Mouse (Mus musculus) retina, adult 2 months (tissue): ENCODE measurements around the gene Rfx3.

Source experiments
- DNase-seq: peaks from one replicate; pipeline ENCODE4 v3.0.0-alpha.2; 2012; ENCODE audit warnings: low read depth, low spot score

Gene Rfx3

DNA sequence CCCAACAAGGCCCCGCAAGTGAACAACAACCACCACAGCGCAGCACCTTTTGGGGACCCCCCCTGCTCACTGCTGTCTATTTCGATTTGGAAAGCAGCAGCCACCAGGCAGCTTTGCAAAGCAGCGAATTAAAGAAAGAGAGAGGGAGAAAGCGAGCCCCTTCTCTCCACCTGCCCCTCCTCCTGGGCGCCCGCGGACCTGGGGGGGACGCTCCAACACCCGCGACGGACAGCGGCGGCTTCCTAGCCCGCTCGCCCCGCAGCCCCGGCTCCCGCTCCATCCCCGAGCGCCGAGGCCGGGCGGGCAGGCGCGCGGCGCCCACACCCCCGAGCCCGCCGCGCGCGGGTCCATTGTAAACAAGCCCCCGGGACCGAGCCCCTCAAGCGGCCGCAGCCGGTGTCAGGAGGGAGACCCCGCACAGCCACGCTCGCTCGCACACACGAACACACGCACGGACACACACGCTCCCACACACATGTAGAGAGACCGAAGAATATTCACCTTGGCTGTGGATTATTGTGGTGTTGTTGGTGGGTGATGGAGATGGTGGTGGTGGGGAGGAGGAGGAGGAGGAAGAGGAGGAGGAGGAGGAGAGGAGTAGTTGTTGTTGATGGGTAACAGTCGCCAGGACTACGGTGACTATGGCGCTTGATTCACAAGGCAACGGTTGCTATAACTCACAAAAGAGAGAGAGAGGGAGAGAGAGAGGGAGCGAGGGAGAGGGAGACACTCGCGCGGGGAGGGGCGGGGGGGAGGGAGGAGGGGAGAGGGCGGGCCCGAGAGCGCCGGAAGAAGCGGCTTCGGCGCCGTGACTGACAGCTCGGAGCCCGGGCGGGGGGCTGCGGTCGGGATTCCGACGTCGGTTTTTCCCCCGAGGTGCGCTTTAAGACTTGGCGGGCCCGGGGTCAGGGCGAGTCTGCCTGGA, at the start of gene Rfx3:
TSS of gene Rfx3 (minus strand) at position 696 of the 925 bp plus-strand sequence.
- peak; percentile 72 for DNase-seq

GRCm38 (mm10) chr19:28052058-28052457, 41.1 kb upstream of the Rfx3 start:
- DNase-seq, result no peak

DNA sequence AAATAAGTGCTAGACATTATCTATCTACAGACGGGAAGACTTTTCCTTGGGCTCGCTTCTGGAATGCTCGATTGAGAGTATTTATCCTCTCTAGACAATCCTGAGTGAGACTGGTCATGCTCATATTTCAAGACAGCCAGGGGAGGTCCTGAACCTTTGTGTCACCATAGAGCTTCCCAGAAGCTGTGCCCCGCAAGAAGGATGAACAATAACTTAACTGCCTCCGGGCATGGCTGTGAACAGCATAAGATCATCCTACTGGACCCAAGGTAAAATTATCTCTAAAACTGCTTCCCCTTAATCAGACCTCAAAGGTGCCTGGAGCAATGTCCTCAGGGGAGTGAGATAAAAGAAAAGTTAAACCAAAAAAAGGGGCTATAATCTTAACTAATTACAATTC, 40.6 kb upstream of the Rfx3 start:
- DNase-seq, result no peak

- no peak for DNase-seq
Observed at GRCm38 (mm10) chr19:28049280-28049679, 38.3 kb upstream of the Rfx3 start.

- DNase-seq, result no peak
Observed at GRCm38 (mm10) chr19:28046806-28047205, 35.8 kb upstream of the Rfx3 start.

DNA sequence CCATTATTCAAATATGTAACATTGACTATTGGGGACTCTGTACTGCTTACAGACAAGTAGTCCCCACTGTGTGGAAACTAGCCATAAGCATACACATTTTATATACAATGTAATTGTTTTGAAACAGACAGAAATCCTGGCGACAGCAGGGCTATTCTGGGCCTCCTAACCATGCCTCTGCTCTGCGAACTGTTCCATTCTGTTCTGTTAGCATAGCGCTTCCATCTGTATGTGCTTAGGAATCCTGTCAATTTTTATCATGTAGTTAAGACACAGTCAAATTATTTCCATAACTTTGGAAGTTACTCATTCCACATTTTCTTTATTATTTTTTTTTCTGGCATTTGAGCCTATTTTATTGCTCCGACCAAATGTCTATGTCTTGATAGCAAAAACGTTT, 34.0 kb upstream of the Rfx3 start:
- DNase-seq, result no peak

- peak; percentile 26 for DNase-seq
Observed at GRCm38 (mm10) chr19:28011718-28012499, 943 bp upstream of the Rfx3 start.

DNA sequence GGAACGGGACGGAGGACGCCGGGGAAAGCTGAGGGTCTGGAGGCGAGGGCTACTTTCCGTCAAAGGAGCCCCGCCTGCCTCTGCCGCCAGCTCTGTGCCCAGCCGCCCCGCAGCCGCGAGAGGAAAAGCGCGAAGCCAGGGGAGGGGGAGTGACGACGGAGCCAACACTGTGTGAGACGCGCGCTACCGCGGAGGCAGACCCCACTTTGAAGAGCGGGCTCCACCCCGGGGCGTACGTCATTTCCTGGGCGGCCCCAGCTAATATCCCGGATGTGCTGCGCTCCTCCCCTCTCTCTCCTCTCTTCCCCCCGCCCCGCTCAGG, 391 bp upstream of the Rfx3 start:
- peak; percentile 88 for DNase-seq

DNA sequence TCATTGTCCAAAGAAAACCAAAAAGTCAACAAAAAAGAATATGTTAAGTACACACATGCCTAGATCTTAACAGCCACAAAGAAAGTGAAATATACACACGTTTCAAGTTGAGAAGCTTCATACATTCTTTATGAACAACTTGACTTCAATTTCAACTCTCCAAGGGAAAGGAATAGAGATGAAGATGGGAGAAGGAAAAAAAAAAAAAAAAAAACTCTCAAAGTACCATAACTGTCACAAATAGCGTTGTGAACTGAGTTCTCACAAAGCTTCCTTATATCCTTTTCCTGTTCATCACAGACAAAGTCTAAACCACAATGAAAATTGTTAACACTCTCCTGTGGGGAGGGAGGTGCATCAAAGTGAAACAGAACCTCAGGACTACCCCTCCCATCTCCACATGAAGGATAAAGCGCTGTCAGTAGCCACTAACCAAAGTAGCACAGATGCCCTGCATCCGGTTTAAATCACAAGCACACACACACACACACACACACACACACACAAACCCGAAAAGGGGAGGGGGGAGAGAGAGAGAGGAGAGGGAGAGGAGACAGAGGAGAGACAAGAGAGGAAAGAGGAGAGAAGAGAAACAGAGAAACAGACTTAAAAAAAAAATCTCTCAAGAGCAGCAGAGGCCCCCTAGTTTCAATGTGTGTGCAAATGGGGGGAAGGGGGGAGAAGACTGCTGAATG, 1.2 kb downstream of the Rfx3 start:
- peak; percentile 48 for DNase-seq

DNA sequence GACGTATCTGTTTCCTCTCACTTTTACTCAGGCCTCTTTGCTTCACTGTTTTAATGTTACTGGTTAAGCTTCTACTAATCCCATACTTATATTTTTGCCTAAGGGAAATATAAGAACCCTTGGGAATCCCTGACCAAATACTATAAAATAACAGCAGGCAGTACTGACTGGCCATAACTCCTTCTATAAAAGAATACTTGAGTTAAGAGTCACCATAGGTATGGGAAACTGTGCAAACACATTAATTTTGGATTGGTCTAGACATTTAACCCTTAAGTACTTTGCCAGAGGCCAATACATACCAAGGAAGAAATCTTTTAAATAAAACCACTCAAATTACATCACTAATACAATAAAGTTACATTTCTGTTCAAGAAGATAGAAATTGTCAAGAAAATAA, 6.8 kb downstream of the Rfx3 start:
- DNase-seq, result no peak

DNA sequence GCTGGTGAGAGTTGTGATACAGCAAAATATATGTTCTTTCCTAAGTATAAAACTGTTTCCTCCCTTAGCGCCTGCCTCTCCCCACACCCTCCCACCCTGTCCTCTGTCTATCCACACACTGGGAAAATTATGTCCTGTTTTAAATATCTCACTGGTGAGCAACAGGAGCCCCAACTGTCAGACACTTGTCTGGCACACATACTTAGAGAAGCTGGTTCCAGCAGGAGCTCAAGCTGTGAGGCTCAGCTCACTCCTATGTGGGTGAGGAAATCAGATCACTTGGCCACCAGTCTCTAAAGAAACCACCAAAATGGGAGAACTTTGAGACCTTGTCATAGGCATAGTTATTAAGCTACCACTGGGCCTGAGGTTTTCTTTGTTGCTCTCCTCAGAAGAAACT, 7.5 kb downstream of the Rfx3 start:
- DNase-seq, result no peak

- no peak for DNase-seq
Observed at GRCm38 (mm10) chr19:28002708-28003107, 8.3 kb downstream of the Rfx3 start.

DNA sequence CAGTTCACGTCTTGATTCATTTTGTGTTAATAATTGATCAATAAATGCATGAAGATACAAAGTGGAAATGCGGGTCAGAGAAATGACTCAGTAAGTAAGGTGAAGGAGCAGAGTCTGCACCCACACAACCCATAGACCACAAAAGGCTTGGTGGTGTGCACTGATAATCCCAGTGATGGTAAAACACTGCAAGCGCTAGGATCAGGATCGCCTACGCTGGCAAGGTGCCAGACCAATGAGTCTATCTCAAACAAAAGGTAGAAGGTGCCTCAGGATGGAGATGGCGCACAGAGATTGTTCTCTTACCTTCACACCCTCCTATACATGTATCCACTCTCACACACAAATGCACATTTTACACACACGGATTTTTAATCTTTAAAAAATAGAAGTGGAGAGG, 18.2 kb downstream of the Rfx3 start:
- DNase-seq, result no peak

DNA sequence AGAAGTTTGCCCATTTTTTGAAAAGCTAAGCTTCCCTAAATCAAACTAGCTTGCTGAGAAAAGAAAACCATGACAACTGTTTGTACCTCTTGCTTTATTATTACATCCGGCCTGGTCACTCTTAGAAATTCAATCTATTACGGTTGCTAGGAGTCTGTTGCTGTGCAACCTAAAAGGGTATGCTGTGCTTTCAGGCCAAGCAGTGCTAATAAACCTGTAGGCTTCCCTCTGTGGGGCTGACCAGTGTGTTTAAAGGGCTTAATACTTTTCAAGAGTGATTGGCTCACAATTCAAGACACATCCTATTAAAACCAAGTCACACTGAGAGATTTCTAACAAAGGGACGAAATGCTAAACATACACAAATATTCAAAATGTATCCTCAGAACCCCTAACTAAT, 22.2 kb downstream of the Rfx3 start:
- no peak for DNase-seq

DNA sequence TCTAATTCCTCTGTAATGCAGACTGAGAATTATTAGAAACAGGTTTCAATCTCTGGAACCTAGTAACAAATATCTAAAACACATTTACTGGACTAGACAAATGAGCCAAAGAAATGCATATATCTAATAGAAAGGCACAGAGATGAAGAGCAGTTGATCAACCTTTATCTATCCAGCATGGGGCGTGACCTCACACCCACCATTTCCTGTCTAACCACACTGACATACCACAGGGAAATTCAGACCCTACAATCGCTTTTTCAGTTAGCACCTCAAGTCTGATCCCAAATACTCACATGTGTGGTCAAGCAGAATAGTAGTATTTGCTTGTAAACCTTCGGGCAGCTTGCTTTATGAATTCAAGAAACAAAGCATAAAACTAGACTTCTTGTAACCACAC, 43.4 kb downstream of the Rfx3 start:
- DNase-seq, result no peak

- DNase-seq, result no peak
Observed at GRCm38 (mm10) chr19:27961271-27961670, 49.7 kb downstream of the Rfx3 start.

DNA sequence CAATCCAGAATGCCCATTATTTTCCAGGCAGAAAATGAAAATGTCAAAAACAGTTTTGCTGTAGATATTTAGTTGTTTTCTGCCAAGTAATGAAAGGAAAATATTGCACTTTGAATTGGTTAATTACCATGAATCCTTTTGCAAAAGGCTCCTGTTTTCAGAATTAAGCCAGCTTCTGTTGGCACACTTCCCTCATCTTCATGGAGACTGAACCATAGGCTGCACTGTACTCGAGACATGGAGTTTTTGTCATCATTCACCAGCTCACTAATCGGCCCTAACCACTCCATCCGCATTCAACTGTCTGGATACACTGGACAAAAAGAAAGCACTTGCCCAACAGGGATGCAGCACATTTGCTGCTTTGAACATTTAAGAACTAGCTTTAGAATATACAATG, 75.5 kb downstream of the Rfx3 start:
- DNase-seq, result no peak

- DNase-seq, result no peak
Observed at GRCm38 (mm10) chr19:27931136-27931535, 79.8 kb downstream of the Rfx3 start.

- DNase-seq, result no peak
Observed at GRCm38 (mm10) chr19:27926378-27926777, 84.6 kb downstream of the Rfx3 start.

- no peak for DNase-seq
Observed at GRCm38 (mm10) chr19:27919040-27919439, 91.9 kb downstream of the Rfx3 start.

- no peak for DNase-seq
Observed at GRCm38 (mm10) chr19:27916446-27916845, 94.5 kb downstream of the Rfx3 start.

GRCm38 (mm10) chr19:27906976-27907375, 104.0 kb downstream of the Rfx3 start:
- DNase-seq, result no peak
